Mouse (Mus musculus): ENCODE results near the gene Limk1. TPM values are rescaled to one million over a fixed set of nuclear protein-coding genes. Genes with fewer than 3 reads are reported as not detected.

The Limk1 gene
- polyA plus RNA-seq, 1 experiment from 2014 or later, result 7.1 TPM

DNA sequence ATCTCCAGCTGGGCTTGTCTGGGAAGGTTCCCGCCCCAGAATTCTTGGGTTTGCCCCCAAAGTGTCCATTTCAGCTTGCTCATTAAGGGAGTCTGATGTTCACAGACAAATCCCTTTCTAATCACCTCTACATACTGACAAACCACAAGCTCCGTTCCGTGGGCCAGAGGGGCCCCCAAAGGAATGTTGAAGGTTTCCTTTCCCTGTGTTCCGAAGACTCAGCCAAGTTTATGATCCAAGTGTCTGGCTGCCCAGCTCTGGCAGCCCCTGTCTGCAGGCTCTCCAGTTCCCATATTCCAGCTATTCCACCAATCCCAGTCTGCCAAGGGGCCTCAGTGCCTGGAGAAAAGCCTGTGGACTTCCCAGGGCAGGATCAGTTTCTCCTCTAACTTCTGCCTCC lies 31.7 kb upstream of the Limk1 start:
- Histone ChIP-seq H3K36me3 (ENCODE audit: control insufficient read depth, insufficient read depth, low read length) (no peaks in the 10 kb centered on the region; the same call in 1 of the 2 replicates), H3K27ac (ENCODE audit: low read length) (no peak overlapping the region), H3K4me3 (ENCODE audit: low read depth, low read length) (no peak overlapping the region), H3K4me1 (ENCODE audit: control insufficient read depth, insufficient read depth, low read length) (no peaks in the 10 kb centered on the region), H3K4me2 (replicated peaks; ENCODE audit: low read depth, low read length) (no peak overlapping the region), H3K9me3 (ENCODE audit: control insufficient read depth, low read depth, low read length) (no peaks in the 10 kb centered on the region), H3K9ac (replicated peaks; ENCODE audit: low read depth, low read length) (no peak overlapping the region), H3K27me3 (ENCODE audit: control insufficient read depth, insufficient read depth, low read length) (no peaks in the 10 kb centered on the region)
- WGBS, result 44% methylated on average over 4 of the region's 4 CpGs
- ATAC-seq (ENCODE audit: insufficient number of reproducible peaks, insufficient read depth, low FRiP score, low read depth), result no peak

DNA sequence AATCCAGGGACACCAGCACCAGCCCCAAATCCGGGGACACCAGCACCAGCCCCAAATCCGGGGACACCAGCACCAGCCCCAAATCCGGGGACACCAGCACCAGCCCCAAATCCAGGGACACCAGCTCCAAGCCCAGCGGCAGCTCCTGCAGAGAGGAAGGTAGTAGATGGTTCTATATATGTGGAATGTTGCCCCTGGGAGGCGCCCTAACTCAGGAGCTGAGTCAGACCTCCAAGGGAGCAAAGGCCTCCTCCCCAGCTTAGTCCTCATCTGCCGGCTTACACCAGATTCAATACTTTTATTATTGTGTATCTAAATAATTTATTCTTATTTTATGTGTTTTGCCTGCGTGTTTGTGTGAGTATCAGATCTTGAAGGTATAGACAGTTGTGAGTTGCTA lies 22.7 kb upstream of the Limk1 start:
- Histone ChIP-seq H3K4me2 (replicated peaks; ENCODE audit: low read depth, low read length) (no peak overlapping the region), H3K9ac (replicated peaks; ENCODE audit: low read depth, low read length) (no peak overlapping the region), H3K9me3 (ENCODE audit: control insufficient read depth, low read depth, low read length) (no peaks in the 10 kb centered on the region), H3K27me3 (ENCODE audit: control insufficient read depth, insufficient read depth, low read length) (no peaks in the 10 kb centered on the region), H3K27ac (ENCODE audit: low read length) (no peak overlapping the region), H3K36me3 (ENCODE audit: control insufficient read depth, insufficient read depth, low read length) (peaks cover 3% of the 10 kb centered on the region; the same call in 1 of the 2 replicates), H3K4me1 (ENCODE audit: control insufficient read depth, insufficient read depth, low read length) (no peaks in the 10 kb centered on the region), H3K4me3 (ENCODE audit: low read depth, low read length) (no peak overlapping the region)
- ATAC-seq (ENCODE audit: insufficient number of reproducible peaks, insufficient read depth, low FRiP score, low read depth), result no peak
- WGBS, result 59% methylated on average over 7 of the region's 7 CpGs

DNA sequence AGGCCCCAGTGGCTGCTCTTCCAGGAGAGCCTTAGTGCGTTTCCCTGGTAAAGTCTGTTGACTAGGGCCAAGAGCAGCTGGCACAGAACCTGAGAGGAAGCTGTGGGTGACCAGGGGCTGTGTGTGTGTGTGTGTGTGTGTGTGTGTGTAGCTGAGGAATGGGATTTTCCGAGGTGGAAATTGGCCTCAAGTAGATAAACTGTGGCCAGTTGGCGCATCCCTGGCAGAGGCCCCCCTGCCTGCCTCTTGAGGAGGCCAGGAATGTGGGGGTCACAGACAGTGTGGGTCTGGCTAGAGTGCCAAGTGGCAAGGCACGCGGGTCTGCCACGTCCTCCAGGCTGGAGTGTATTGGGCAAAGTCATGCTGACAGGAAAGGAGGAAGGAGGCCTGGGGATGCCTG lies 20.9 kb upstream of the Limk1 start:
- 0 out of 2 replicates have a peak, but pooled peaks cover 3% of the 10 kb centered on the region for H3K36me3 ChIP-seq (ENCODE audit: control insufficient read depth, insufficient read depth, low read length)

DNA sequence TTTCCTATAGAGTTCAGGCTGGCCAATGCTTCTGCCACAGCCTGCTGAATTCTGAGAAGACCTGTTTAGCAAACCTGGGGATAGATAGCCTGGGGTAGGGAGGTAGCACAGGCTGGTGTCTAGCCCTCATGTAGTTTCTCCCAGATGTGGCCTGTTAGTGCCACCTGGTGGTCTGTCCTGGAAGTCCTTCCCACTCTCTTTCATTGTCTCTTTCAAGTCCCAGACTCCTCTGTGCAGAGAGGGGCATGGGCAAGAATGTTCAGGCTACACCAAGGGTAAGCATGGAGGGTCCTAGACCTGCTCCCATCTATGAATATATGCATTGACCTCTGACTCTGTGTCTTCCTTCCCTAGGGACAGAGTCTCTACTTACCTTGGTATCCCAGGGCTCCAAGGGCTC lies 15.8 kb upstream of the Limk1 start:
- Histone ChIP-seq H3K36me3 (ENCODE audit: control insufficient read depth, insufficient read depth, low read length) (no peaks in the 10 kb centered on the region), H3K9me3 (ENCODE audit: control insufficient read depth, low read depth, low read length) (no peaks in the 10 kb centered on the region), H3K4me3 (ENCODE audit: low read depth, low read length) (no peak overlapping the region), H3K27me3 (ENCODE audit: control insufficient read depth, insufficient read depth, low read length) (no peaks in the 10 kb centered on the region), H3K4me2 (replicated peaks; ENCODE audit: low read depth, low read length) (no peak overlapping the region), H3K4me1 (ENCODE audit: control insufficient read depth, insufficient read depth, low read length) (no peaks in the 10 kb centered on the region), H3K9ac (replicated peaks; ENCODE audit: low read depth, low read length) (no peak overlapping the region), H3K27ac (ENCODE audit: low read length) (no peak overlapping the region)
- peak; percentile 16; the same call in 1 of the 2 replicates for ATAC-seq (ENCODE audit: insufficient number of reproducible peaks, insufficient read depth, low FRiP score, low read depth)

More for the DNA sequence above, 20.9 kb upstream of the Limk1 start:
- ATAC-seq (ENCODE audit: insufficient number of reproducible peaks, insufficient read depth, low FRiP score, low read depth), result no peak
- Histone ChIP-seq H3K4me1 (ENCODE audit: control insufficient read depth, insufficient read depth, low read length) (no peaks in the 10 kb centered on the region), H3K4me3 (ENCODE audit: low read depth, low read length) (no peak overlapping the region), H3K27me3 (ENCODE audit: control insufficient read depth, insufficient read depth, low read length) (no peaks in the 10 kb centered on the region), H3K27ac (ENCODE audit: low read length) (no peak overlapping the region), H3K4me2 (replicated peaks; ENCODE audit: low read depth, low read length) (no peak overlapping the region), H3K9me3 (ENCODE audit: control insufficient read depth, low read depth, low read length) (no peaks in the 10 kb centered on the region), H3K9ac (replicated peaks; ENCODE audit: low read depth, low read length) (no peak overlapping the region)
- WGBS, result 63% methylated on average over 6 of the region's 6 CpGs

DNA sequence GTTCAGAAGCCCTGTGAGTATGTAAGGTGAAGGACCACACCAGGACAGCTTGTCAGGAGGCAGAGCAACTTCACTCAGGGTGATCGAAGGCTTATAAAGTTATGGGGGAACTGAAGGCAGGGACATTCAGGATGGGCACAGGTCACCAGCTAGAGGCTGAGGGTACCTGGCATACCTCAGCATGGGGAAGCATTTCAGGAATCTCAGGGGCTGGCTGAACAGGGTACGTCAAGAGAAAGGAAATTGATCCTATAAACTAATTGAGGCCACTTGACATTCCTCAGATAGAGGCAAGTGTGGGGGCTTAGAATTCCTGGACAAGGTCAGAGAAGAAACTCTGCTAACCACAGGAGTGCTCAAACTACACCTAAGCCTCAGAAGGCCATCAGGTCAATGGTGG lies 7.1 kb upstream of the Limk1 start:
- H3K27me3 ChIP-seq (ENCODE audit: control insufficient read depth, insufficient read depth, low read length), result no peaks in the 10 kb centered on the region
- H3K27ac ChIP-seq (ENCODE audit: low read length), result no peak overlapping the region
- H3K4me1 ChIP-seq (ENCODE audit: control insufficient read depth, insufficient read depth, low read length), result no peaks in the 10 kb centered on the region
- H3K9ac ChIP-seq (replicated peaks; ENCODE audit: low read depth, low read length), result no peak overlapping the region
- no peaks in the 10 kb centered on the region for H3K36me3 ChIP-seq (ENCODE audit: control insufficient read depth, insufficient read depth, low read length)
- 57% methylated on average over 2 of the region's 2 CpGs for WGBS
- H3K4me2 ChIP-seq (replicated peaks; ENCODE audit: low read depth, low read length), result no peak overlapping the region
- no peak overlapping the region for H3K4me3 ChIP-seq (ENCODE audit: low read depth, low read length)
- no peaks in the 10 kb centered on the region for H3K9me3 ChIP-seq (ENCODE audit: control insufficient read depth, low read depth, low read length)
- ATAC-seq (ENCODE audit: insufficient number of reproducible peaks, insufficient read depth, low FRiP score, low read depth), result no peak

DNA sequence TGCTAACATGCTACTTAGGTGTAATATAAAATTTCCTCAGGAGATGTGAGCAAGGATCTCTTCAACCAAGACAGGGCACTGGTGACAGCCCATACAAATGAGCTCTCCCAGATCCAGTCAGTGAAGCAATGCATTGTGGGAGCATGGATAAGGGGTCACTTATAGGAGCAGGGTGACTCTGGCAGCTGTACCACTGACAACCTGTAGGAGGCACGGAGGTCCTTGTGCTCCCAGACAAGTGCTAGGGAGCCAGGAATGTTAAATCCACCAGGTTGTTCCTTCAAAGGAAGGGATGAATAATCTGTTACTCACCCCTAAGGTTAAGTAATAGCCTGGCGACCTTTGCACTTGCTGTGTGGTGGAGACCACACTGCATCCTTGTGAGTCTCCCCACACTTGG lies 6.7 kb upstream of the Limk1 start:
- no peak for ATAC-seq (ENCODE audit: insufficient number of reproducible peaks, insufficient read depth, low FRiP score, low read depth)
- Histone ChIP-seq H3K9ac (replicated peaks; ENCODE audit: low read depth, low read length) (no peak overlapping the region), H3K9me3 (ENCODE audit: control insufficient read depth, low read depth, low read length) (no peaks in the 10 kb centered on the region), H3K4me2 (replicated peaks; ENCODE audit: low read depth, low read length) (no peak overlapping the region), H3K27me3 (ENCODE audit: control insufficient read depth, insufficient read depth, low read length) (no peaks in the 10 kb centered on the region), H3K4me1 (ENCODE audit: control insufficient read depth, insufficient read depth, low read length) (no peaks in the 10 kb centered on the region), H3K27ac (ENCODE audit: low read length) (no peak overlapping the region), H3K4me3 (ENCODE audit: low read depth, low read length) (no peak overlapping the region), H3K36me3 (ENCODE audit: control insufficient read depth, insufficient read depth, low read length) (no peaks in the 10 kb centered on the region)
- WGBS, result 6% methylated on average over 2 of the region's 2 CpGs

DNA sequence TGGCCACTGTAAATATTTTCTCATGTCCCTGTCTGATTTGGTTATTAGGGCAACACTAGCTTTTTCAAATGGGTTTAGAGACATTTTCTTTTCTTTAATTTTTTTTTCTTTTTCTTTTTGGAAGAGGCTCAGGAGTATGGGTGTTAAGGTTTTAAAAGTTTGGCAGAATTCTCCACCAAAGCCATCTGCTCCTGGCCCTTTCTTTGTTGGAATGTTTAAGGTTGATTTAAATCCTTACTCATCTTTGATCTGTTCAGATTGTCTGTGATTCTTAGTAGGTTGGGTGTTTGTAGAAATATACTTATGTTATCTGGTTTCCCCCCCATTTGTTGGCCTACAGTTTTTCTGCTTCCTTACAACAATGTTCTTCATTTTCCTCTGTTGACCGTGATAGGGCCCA lies 4.3 kb upstream of the Limk1 start:
- ATAC-seq (ENCODE audit: insufficient number of reproducible peaks, insufficient read depth, low FRiP score, low read depth), result no peak
- no peaks in the 10 kb centered on the region for H3K36me3 ChIP-seq (ENCODE audit: control insufficient read depth, insufficient read depth, low read length)
- no peaks in the 10 kb centered on the region for H3K27me3 ChIP-seq (ENCODE audit: control insufficient read depth, insufficient read depth, low read length)
- 91% methylated on average over 1 of the region's 1 CpGs for WGBS
- no peak overlapping the region for H3K9ac ChIP-seq (replicated peaks; ENCODE audit: low read depth, low read length)
- H3K9me3 ChIP-seq (ENCODE audit: control insufficient read depth, low read depth, low read length), result no peaks in the 10 kb centered on the region
- H3K4me3 ChIP-seq (ENCODE audit: low read depth, low read length), result no peak overlapping the region
- H3K4me2 ChIP-seq (replicated peaks; ENCODE audit: low read depth, low read length), result no peak overlapping the region
- H3K4me1 ChIP-seq (ENCODE audit: control insufficient read depth, insufficient read depth, low read length), result 0 out of 2 replicates have a peak, but pooled peaks cover 2% of the 10 kb centered on the region
- no peak overlapping the region for H3K27ac ChIP-seq (ENCODE audit: low read length)

DNA sequence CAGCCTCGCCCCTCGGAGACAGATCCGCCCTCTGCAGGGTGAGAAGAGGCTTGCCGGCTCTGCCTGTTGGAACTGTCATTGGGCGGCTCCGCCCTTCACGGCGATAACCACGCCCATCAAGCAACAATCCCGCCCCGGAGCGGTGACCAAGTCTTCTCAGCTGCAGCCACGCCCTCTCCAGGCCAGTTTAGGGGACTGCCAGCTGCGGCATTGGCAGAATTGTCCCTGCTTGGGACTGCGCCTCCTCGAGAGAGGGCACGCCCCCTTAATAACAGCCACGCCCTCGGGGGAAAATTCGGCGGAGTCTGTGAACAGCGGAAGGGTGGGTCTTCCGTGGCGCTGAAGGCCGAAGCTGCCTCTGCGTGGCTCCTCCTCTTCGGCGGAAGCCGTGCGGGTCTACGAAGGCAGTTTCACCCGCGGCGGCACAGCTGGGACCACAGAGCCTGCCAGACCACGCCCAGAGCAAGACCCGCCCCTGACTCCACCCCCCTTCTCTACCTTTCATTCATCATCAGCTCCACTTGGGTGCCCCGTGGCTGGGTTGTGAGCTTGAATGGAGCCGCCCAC lies 403 bp upstream of the Limk1 start:
- peak; percentile 97 for ATAC-seq (ENCODE audit: insufficient number of reproducible peaks, insufficient read depth, low FRiP score, low read depth)
- 0% methylated on average over 38 of the region's 38 CpGs for WGBS
- no peak overlapping the region for H3K9ac ChIP-seq (replicated peaks; ENCODE audit: low read depth, low read length)
- no peaks in the 10 kb centered on the region for H3K27me3 ChIP-seq (ENCODE audit: control insufficient read depth, insufficient read depth, low read length)
- H3K4me2 ChIP-seq (replicated peaks; ENCODE audit: low read depth, low read length), result peak overlapping the region; percentile 45
- H3K4me1 ChIP-seq (ENCODE audit: control insufficient read depth, insufficient read depth, low read length), result peaks cover 7% of the 10 kb centered on the region; the same call in 1 of the 2 replicates
- 0 out of 2 replicates have a peak overlapping the region, but pooled peaks have one; percentile 61 for H3K27ac ChIP-seq (ENCODE audit: low read length)
- H3K36me3 ChIP-seq (ENCODE audit: control insufficient read depth, insufficient read depth, low read length), result peaks cover 5% of the 10 kb centered on the region; the same call in 1 of the 2 replicates
- H3K4me3 ChIP-seq (ENCODE audit: low read depth, low read length), result peak overlapping the region; percentile 77
- H3K9me3 ChIP-seq (ENCODE audit: control insufficient read depth, low read depth, low read length), result no peaks in the 10 kb centered on the region

DNA sequence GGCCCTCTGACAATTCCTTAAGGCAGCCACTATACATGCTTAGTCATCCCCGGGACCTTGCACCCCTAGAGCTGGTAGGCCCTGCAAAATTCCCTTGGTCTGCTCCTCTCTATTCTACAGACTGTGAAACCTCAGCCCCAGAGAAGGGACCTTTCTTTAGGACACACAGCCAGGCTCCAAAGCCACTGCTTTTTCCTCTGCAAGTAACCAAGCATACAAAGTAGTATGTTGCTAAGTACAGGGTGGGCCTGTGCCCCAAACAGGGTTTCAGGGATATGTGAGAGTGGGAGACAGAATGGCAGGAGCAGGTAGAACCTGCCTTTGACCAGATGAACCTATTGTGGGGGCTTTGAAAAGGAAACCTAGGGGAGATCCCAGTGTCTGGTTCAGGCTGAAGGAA lies 1.2 kb downstream of the Limk1 start:
- no peaks in the 10 kb centered on the region for H3K27me3 ChIP-seq (ENCODE audit: control insufficient read depth, insufficient read depth, low read length)

More for the DNA sequence above, 1.2 kb downstream of the Limk1 start:
- 78% methylated on average over 1 of the region's 1 CpGs for WGBS
- no peak overlapping the region for H3K4me3 ChIP-seq (ENCODE audit: low read depth, low read length)
- no peak overlapping the region for H3K27ac ChIP-seq (ENCODE audit: low read length)
- no peak overlapping the region for H3K9ac ChIP-seq (replicated peaks; ENCODE audit: low read depth, low read length)
- ATAC-seq (ENCODE audit: insufficient number of reproducible peaks, insufficient read depth, low FRiP score, low read depth), result no peak
- peaks cover 7% of the 10 kb centered on the region; the same call in 1 of the 2 replicates for H3K4me1 ChIP-seq (ENCODE audit: control insufficient read depth, insufficient read depth, low read length)
- H3K9me3 ChIP-seq (ENCODE audit: control insufficient read depth, low read depth, low read length), result no peaks in the 10 kb centered on the region
- H3K36me3 ChIP-seq (ENCODE audit: control insufficient read depth, insufficient read depth, low read length), result peaks cover 5% of the 10 kb centered on the region; the same call in 1 of the 2 replicates
- peak overlapping the region; percentile 93 for H3K4me2 ChIP-seq (replicated peaks; ENCODE audit: low read depth, low read length)
